Mouse (Mus musculus) heart, postnatal 36 days (tissue): Measurements from ENCODE around the gene Dnmt3l. TPM values are rescaled to one million over a fixed set of nuclear protein-coding genes. Genes with fewer than 3 reads are reported as not detected.
A peak's percentile ranks its signal among the peaks of the same experiment; 100 is the strongest.
"Not testable (repeated sequence)": the region's sequence is repeated elsewhere in the genome, so short reads cannot be mapped to it uniquely, and the experiment has no call there.

Source experiments
- DNase-seq, 2 experiments: peaks; one replicate each; pipeline ENCODE4 v3.0.0; 2021 to 2022
- intact Hi-C: fragments of 180-260 bp; cut with DNase I; formaldehyde crosslinking; loops from one replicate; pipeline ENCODE4 v1.15.1; 2025
- total RNA-seq, 2 experiments: library from RNA; stranded (reverse); gene quantifications; 2 replicates each; pipeline ENCODE4 v1.2.3; 2021

The Dnmt3l gene
- total RNA-seq, result not detected

DNA sequence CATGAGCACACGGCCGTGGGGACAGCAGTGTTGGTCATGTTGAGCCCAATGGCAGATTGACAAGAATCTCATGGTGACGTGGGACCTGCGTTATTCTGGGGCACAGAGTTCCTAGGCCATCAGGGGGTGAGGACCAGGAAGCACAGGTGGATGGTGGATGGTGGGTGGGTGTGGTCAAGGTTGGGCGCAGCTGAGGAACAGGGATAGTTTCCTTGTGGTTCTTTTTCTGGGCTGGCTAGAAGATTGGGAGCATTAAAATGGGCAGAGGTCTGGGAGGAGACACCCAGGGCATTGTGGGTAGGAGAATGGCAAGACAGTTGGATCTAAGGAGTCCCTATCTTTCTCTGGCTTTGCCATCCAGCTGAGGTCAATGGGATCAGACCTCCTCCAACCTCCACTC lies at the start of gene Dnmt3l:
Gene Dnmt3l (plus strand): TSS at position 301 of the 400 bp plus-strand sequence.
- DNase-seq, result no peak
- intact Hi-C loops, result no loop called here

GRCm38 (mm10) chr10:77995639-77996038 lies 46.1 kb upstream of the Dnmt3l start:
- no peak for DNase-seq
- intact Hi-C loops, result no loop called here

DNA sequence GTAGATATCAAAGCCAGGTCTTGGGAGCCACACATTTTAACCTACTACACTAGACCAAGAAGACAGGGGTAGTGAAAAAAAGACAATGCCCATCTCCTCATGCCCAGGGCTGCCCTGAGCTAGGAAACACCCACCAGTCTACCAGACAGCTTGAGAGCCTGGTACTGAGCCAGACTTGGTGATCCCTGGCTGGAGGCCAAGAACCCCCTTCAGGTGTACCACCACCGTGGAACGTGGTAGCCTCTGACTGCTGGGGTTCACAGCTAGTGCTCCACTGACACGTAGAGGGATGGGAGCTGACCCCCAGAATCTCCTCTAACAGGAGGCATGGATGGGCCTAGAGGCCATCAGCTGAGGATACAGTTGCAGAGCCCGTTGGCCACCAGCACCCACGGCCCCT lies 41.5 kb upstream of the Dnmt3l start:
- intact Hi-C loops, result no loop called here

DNA sequence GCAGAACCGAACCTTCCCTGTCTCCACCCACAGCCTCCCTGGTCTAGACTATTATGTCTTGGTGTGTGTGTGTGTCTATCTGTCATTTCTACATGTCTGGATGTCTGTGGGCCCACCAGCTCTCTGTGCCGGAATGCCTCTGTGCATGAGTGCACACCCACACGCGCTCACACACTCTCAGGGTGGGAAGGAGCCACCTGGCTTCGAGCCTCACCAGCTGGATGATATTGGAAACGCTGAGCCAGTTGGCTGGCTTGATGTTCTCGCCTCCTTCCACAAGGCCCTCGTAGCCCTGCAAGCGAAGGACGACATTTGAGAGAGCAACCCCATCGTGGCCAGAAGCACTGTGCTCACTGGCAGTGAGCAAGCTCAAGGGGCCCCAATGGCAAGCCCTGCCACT lies 40.0 kb upstream of the Dnmt3l start:
- peak in 1 of 2 experiments; percentile 43 for DNase-seq
- intact Hi-C loops, result no loop called here

More for the DNA sequence above, 41.5 kb upstream of the Dnmt3l start:
- DNase-seq, result no peak

GRCm38 (mm10) chr10:78002316-78002715 lies 39.4 kb upstream of the Dnmt3l start:
- no peak for DNase-seq
- intact Hi-C loops, result no loop called here

DNA sequence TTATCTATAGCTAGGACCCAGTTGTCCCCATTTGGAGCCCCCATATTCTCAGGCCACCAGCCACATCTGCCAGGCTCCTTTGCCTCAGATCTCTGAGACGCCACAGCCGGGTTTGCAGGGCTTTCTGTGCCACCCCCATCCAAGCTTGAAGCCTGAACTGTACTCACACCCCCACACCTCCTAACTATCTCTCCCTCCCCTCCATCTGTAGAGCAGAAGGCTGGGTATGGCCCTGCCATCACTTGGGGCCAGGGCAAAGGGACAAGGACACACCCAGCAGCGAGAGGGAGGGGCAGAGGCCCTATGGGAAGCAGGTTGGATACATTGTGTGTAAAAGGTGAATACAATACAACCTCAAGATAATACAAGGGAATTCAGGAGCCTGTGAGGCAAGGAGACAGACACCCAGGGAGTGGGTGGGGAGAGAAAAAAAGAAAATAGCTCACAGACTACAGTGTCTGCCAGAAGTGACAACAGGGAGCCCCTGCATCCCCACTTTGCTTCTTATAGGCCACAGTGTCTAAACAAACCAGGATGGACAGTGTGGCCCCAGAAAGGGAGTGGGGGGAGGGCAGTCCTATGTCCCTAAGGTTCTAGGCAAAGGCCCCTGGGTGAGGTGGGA lies 37.2 kb upstream of the Dnmt3l start:
- intact Hi-C loops, result no loop called here
- DNase-seq, result no peak

- no peak for DNase-seq
- intact Hi-C loops, result no loop called here
Measured at GRCm38 (mm10) chr10:78005791-78006438, 35.8 kb upstream of the Dnmt3l start.

- intact Hi-C loops, result no loop called here
- DNase-seq, result no peak
Measured at GRCm38 (mm10) chr10:78007203-78007602, 34.5 kb upstream of the Dnmt3l start.

GRCm38 (mm10) chr10:78008169-78008568 lies 33.6 kb upstream of the Dnmt3l start:
- intact Hi-C loops, result loop anchor here (2.0 kb wide), 1 partner anchor 23 kb away; no protein-coding TSS in a partner anchor
- no peak for DNase-seq

GRCm38 (mm10) chr10:78009184-78009944 lies 32.4 kb upstream of the Dnmt3l start:
- intact Hi-C loops, result loop anchor here (2.0 kb wide), 1 partner anchor 25 kb away; no protein-coding TSS in a partner anchor
- DNase-seq, result peak; percentile 93 to 95

- DNase-seq, result no peak
- intact Hi-C loops, result loop anchor here (2.0 kb wide), 1 partner anchor 25 kb away; no protein-coding TSS in a partner anchor
Measured at GRCm38 (mm10) chr10:78009945-78010293, 31.8 kb upstream of the Dnmt3l start, which contains the start of gene Pfkl. Gene Pfkl, minus strand, starts transcription at chr10:78010083.

GRCm38 (mm10) chr10:78010335-78010734 lies 31.4 kb upstream of the Dnmt3l start:
- intact Hi-C loops, result no loop called here
- no peak for DNase-seq

DNA sequence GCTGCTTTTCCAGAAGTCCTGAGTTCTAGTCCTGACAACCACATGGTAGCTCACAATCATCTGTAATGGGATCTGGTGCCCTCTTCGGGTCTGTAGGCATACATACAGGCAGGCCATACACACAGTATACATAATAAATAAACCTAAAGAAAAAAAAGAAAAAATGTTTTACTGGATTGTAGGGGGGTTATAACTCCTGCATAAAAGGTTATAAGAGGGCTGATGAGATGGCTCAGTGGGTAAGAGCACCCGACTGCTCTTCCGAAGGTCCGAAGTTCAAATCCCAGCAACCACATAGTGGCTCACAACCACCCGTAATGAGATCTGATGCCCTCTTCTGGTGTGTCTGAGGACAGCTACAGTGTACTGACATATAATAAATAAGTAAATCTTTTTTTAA lies 30.6 kb upstream of the Dnmt3l start:
- DNase-seq, intact Hi-C loops: not testable (repeated sequence)

GRCm38 (mm10) chr10:78012661-78013495 lies 28.9 kb upstream of the Dnmt3l start:
- no peak for DNase-seq
- intact Hi-C loops, result no loop called here

GRCm38 (mm10) chr10:78015489-78015888 lies 26.3 kb upstream of the Dnmt3l start:
- no peak for DNase-seq
- intact Hi-C loops, result no loop called here

- intact Hi-C loops, result no loop called here
- DNase-seq, result no peak
Measured at GRCm38 (mm10) chr10:78016366-78016765, 25.4 kb upstream of the Dnmt3l start.

DNA sequence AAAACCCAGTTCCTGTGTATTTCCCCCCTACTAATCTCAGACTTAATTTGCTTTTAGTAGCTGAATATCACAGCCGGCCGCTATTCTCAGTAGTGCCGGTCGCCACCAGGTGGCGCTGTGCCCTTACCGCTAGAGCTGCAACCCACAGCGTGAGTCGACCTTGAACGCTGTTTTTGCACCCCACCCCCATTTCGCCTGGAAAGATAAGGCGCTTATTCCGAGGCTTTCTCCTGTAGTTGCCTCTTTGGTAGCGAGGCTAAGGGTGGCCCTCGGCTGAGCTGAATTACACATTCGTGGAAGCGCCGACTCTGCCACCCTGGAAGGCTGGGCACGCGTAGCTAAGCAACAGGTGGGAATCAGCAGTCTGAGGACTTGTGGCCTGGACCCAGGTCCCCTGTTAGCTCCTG lies 22.9 kb upstream of the Dnmt3l start:
- intact Hi-C loops, result no loop called here
- peak; percentile 81 to 85 for DNase-seq

GRCm38 (mm10) chr10:78019291-78019690 lies 22.5 kb upstream of the Dnmt3l start:
- DNase-seq, result no peak
- intact Hi-C loops, result no loop called here

DNA sequence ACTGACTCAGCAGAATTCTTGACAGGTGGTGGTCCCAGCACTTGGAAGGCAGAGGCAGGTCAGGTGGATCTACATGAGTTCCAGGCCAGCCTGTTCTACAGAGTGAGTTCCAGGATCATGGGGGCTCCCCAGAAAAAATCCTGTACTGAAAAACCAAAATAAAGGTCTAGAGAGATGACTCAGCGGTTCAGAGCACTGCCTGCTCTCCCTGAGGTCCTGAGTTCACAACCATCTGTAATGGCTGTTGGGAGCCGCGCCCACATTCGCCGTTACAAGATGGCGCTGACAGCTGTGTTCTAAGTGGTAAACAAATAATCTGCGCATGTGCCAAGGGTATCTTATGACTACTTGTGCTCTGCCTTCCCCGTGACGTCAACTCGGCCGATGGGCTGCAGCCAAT lies 21.8 kb upstream of the Dnmt3l start:
- intact Hi-C loops, DNase-seq: not testable (repeated sequence)

- intact Hi-C loops, result loop anchor here (5.0 kb wide), 2 partner anchors 42 to 137 kb away; partner anchors contain the start of gene Icosl
- DNase-seq, result not testable (repeated sequence)
Measured at GRCm38 (mm10) chr10:78025453-78025852, 16.3 kb upstream of the Dnmt3l start.
